Mouse (Mus musculus): ENCODE measurements at regions not wholly inside any gene's neighbourhood (a gene's known extent, or its start where the extent isn't known, plus 50 kb on each side); places are given as distances from the start of the nearest gene placed in this dataset.

GRCm38 (mm10) chr4:127707126-127707525, 263.6 kb downstream of the CK137956 start:
- no peak for TF ChIP-seq CTCF (IDR thresholded peaks at IDR 0.05; ENCODE audit: insufficient read depth, low read depth, low read length)
- no peak for TF ChIP-seq POLR2A (IDR thresholded peaks at IDR 0.05; ENCODE audit: insufficient read depth, low read depth, low read length)
